Mouse (Mus musculus) hindbrain, embryonic 16.5 days (tissue): ENCODE measurements around the gene Fgf4. TPM values are rescaled to one million over a fixed set of nuclear protein-coding genes. Genes with fewer than 3 reads are reported as not detected.
"Not testable (repeated sequence)": the region's sequence is repeated elsewhere in the genome, so short reads cannot be mapped to it uniquely, and the experiment has no call there.

Experiments
- ATAC-seq: fragments of 200-750 bp; cut with Nextera tagmentation; 2 replicates; pipeline ENCODE4 v1.8.0; 2017; ENCODE audit warnings: moderate TSS enrichment, moderate library complexity
- H3K27ac ChIP-seq: fragments of 300-500 bp; sonication (generic); 2 replicates; pipeline ENCODE4 v1.5.1; 2014; ENCODE audit warnings: low read depth, mild to moderate bottlenecking, control low read depth, low read length, moderate library complexity
- H3K27me3 ChIP-seq: fragments of 300-500 bp; sonication (generic); replicated peaks from 2 replicates; pipeline ENCODE4 v1.6.1; 2014; ENCODE audit warnings: low read length; ENCODE audit not compliant: control insufficient read depth, insufficient read depth
- H3K36me3 ChIP-seq: fragments of 300-500 bp; sonication (generic); 2 replicates; pipeline ENCODE4 v1.6.1; 2014; ENCODE audit warnings: mild to moderate bottlenecking, low read length, moderate library complexity, mixed read lengths; ENCODE audit not compliant: control insufficient read depth, insufficient read depth
- H3K4me1 ChIP-seq: fragments of 300-500 bp; sonication (generic); 2 replicates; pipeline ENCODE4 v1.6.1; 2014; ENCODE audit warnings: low read depth, low read length; ENCODE audit not compliant: control insufficient read depth, insufficient read depth
- H3K4me2 ChIP-seq: fragments of 300-500 bp; sonication (generic); 2 replicates; pipeline ENCODE4 v1.6.1; 2014; ENCODE audit warnings: mild to moderate bottlenecking, low read length, control low read depth, moderate library complexity
- H3K4me3 ChIP-seq: fragments of 300-500 bp; sonication (generic); 2 replicates; pipeline ENCODE4 v1.5.1; 2014; ENCODE audit warnings: mild to moderate bottlenecking, low read length, control low read depth, moderate library complexity
- H3K9ac ChIP-seq: fragments of 300-500 bp; sonication (generic); 2 replicates; pipeline ENCODE4 v1.6.1; 2014; ENCODE audit warnings: low read depth, mild to moderate bottlenecking, control low read depth, low read length, moderate library complexity
- H3K9me3 ChIP-seq: fragments of 300-500 bp; sonication (generic); 2 replicates; pipeline ENCODE4 v1.6.1; 2014; ENCODE audit warnings: mild to moderate bottlenecking, low read length, moderate library complexity; ENCODE audit not compliant: control insufficient read depth
- WGBS: fragments of 180-500 bp; shearing (Covaris S2); extraction: QIAGEN DNeasy Blood & Tissue Kit; methylation state at CpG from one replicate; pipeline ENCODE4 v1.1.7; 2014; 5-methylcytosine and 5-hydroxymethylcytosine counted together
- polyA plus RNA-seq: library from polyadenylated mRNA; unstranded; fragments of >200 nt; fragmentation: Nextera tagmentation; extraction: Ambion mirVana; gene quantifications from 2 replicates; pipeline ENCODE4 v1.2.1, GENCODE M21; 2015

Fgf4 gene
- polyA plus RNA-seq, 1 experiment from 2014 or later = not detected

- Histone ChIP-seq H3K36me3 (no peaks in the 10 kb centered on the region), H3K4me2 (peak within 1 kb of the TSS; percentile 96), H3K27me3 (peaks cover 13% of the 10 kb centered on the region), H3K4me3 (peak within 1 kb of the TSS; percentile 50), H3K9ac (peak within 1 kb of the TSS; percentile 64), H3K4me1 (peaks cover 19% of the 10 kb centered on the region), H3K27ac (peak within 1 kb of the TSS; percentile 59; the same call in 1 of the 2 replicates), H3K9me3 (no peaks in the 10 kb centered on the region)
- WGBS = under 1% methylated on average over 65 of the region's 65 CpGs
- ATAC-seq = peak; percentile 31; the same call in 1 of the 2 replicates
Measured at GRCm38 (mm10) chr7:144896294-144897218, 49.4 kb downstream of the Fgf4 start, which contains the start of gene Fgf15. Gene Fgf15 (plus strand): TSS chr7:144896531.

DNA sequence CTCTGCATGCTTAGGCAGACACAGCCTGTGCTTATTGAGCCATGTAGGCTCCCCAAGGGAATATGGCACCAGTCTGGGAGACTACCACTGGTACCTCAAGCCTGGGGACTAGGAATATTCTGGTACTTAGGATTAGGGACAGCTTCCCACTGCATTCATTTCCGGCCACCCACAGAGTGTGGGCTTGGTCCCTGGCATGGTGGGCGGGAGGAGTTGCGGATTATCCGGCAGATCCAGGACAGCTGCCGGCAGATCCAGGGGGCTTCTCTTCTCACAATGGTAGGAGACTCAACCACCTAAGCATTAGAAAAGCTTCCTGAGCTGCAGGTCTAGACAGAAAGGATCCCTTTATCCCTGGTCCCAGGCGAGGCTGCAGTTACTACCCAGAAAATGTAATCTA lies 51.3 kb downstream of the Fgf4 start:
- WGBS = 29% methylated on average over 6 of the region's 6 CpGs
- no peak for ATAC-seq
- Histone ChIP-seq H3K27me3 (peaks cover 13% of the 10 kb centered on the region), H3K9me3 (no peaks in the 10 kb centered on the region), H3K4me2 (peak overlapping the region; percentile 16), H3K36me3 (no peaks in the 10 kb centered on the region), H3K4me1 (peaks cover 19% of the 10 kb centered on the region), H3K9ac (no peak overlapping the region), H3K4me3 (peak overlapping the region; percentile 6), H3K27ac (no peak overlapping the region)

DNA sequence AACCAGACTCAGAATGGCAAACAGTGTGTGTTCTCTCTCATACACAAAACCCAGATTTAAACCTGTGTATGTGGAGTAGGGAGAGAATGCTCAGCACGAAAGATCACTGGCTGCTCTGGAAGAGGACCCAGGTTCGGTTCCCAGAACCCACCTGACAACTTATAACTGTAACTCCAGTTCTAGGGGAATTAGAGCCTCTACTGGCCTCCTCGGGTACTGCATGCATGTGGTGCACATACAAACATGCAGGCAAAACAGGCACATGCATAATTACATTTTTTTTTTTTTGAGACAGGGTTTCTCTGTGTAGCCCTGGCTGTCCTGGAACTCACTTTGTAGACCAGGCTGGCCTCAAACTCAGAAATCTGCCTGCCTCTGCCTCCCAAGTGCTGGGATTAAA lies 58.3 kb downstream of the Fgf4 start:
- not testable (repeated sequence) for H3K27me3 ChIP-seq, H3K27ac ChIP-seq, H3K4me2 ChIP-seq, ATAC-seq, H3K9me3 ChIP-seq, H3K36me3 ChIP-seq, H3K4me3 ChIP-seq, H3K9ac ChIP-seq, H3K4me1 ChIP-seq
- 95% methylated on average over 3 of the region's 3 CpGs for WGBS

DNA sequence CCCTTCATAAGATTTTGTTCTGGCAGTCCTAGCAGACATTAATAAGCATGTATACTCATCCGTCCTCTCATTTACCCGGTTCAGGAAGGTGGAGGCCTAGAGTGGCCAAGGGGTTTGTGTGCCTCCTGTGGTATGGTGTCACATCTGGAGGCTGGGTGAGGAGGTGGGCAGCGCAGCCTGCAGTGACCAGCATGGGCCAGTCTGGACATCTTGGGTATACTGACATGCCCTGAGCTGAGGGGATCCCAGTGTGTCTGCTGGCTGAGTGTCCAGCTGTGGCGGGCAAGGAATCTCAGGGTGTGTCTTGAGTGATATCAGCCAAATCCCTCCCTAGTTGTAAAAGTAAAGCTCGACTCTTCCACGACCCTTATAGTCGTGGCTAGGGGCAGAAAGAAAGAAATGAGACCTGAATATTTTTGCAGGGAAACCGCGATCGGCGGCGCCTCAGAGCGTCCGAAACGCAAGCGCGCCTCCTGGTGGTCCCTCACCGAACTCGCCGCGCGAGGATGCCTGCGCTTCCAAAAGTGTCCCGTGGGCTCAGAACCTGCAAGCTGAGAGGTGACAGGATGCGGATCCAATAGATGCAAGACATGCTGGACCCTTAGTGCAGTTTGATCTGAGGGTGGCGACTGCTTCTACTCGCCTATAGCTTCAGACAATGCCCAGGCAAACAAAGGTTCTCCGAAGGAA lies 59.7 kb downstream of the Fgf4 start:
- Histone ChIP-seq H3K36me3 (no peaks in the 10 kb centered on the region), H3K4me3 (peak overlapping the region; percentile 19; the same call in 1 of the 2 replicates)

GRCm38 (mm10) chr7:144907793-144908192 lies 60.6 kb downstream of the Fgf4 start:
- Histone ChIP-seq H3K4me1 (peaks cover 3% of the 10 kb centered on the region), H3K9me3 (0 out of 2 replicates have a peak, but pooled peaks cover 2% of the 10 kb centered on the region), H3K36me3 (no peaks in the 10 kb centered on the region), H3K27me3 (no peaks in the 10 kb centered on the region; the same call in 1 of the 2 replicates), H3K4me2 (no peak overlapping the region), H3K9ac (no peak overlapping the region), H3K4me3 (no peak overlapping the region), H3K27ac (no peak overlapping the region)
- WGBS = 23% methylated on average over 8 of the region's 8 CpGs
- no peak for ATAC-seq

More for the DNA sequence above, 59.7 kb downstream of the Fgf4 start:
- Histone ChIP-seq H3K27ac (no peak overlapping the region), H3K9ac (peak overlapping the region; percentile 41; the same call in 1 of the 2 replicates), H3K27me3 (no peaks in the 10 kb centered on the region; the same call in 1 of the 2 replicates), H3K4me1 (peaks cover 3% of the 10 kb centered on the region), H3K9me3 (0 out of 2 replicates have a peak, but pooled peaks cover 2% of the 10 kb centered on the region), H3K4me2 (peak overlapping the region; percentile 51)
- ATAC-seq = peak; percentile 40
- WGBS = 12% methylated on average over 28 of the region's 28 CpGs

GRCm38 (mm10) chr7:144908705-144909104 lies 61.5 kb downstream of the Fgf4 start:
- Histone ChIP-seq H3K4me2 (peak overlapping the region; percentile 36), H3K9ac (no peak overlapping the region), H3K9me3 (0 out of 2 replicates have a peak, but pooled peaks cover 2% of the 10 kb centered on the region), H3K4me1 (peaks cover 3% of the 10 kb centered on the region), H3K27me3 (no peaks in the 10 kb centered on the region; the same call in 1 of the 2 replicates), H3K36me3 (no peaks in the 10 kb centered on the region), H3K4me3 (no peak overlapping the region), H3K27ac (no peak overlapping the region)
- WGBS = 30% methylated on average over 7 of the region's 7 CpGs
- ATAC-seq = peak; percentile 68

- no peaks in the 10 kb centered on the region for H3K36me3 ChIP-seq
- no peaks in the 10 kb centered on the region for H3K9me3 ChIP-seq
- no peak overlapping the region for H3K4me2 ChIP-seq
- H3K9ac ChIP-seq = no peak overlapping the region
- no peaks in the 10 kb centered on the region; the same call in 1 of the 2 replicates for H3K27me3 ChIP-seq
- WGBS = 83% methylated on average over 1 of the region's 1 CpGs
- no peak overlapping the region for H3K27ac ChIP-seq
- peaks cover 11% of the 10 kb centered on the region for H3K4me1 ChIP-seq
- no peak overlapping the region for H3K4me3 ChIP-seq
- no peak for ATAC-seq
Measured at GRCm38 (mm10) chr7:144911121-144911520, 64.0 kb downstream of the Fgf4 start.

DNA sequence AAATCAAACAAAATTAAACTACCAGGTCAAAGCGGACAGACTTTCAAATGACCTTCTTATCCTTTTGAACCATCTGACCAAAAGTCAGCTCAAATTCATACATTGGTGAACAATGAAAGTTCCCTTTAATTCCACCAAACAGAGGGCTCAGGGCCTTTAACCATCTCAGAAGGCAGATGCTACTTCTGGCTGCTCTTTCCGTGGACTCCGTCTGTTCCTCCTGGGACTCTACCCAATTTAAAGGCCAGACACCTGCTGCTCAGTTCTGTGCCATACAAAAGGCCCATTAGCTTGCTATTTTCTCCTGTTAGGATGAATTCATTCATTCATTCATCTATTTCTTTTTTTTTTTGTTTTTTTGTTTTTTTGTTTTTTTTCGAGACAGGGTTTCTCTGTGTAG lies 65.7 kb downstream of the Fgf4 start:
- H3K27ac ChIP-seq = no peak overlapping the region
- H3K4me2 ChIP-seq = no peak overlapping the region
- ATAC-seq = no peak
- no peaks in the 10 kb centered on the region for H3K27me3 ChIP-seq
- H3K36me3 ChIP-seq = no peaks in the 10 kb centered on the region; the same call in 1 of the 2 replicates
- H3K9ac ChIP-seq = no peak overlapping the region
- peaks cover 9% of the 10 kb centered on the region for H3K4me1 ChIP-seq
- H3K9me3 ChIP-seq = no peaks in the 10 kb centered on the region
- H3K4me3 ChIP-seq = no peak overlapping the region
- WGBS = 53% methylated on average over 4 of the region's 4 CpGs
